Mouse (Mus musculus) heart, adult 2 months (tissue): ENCODE results near the gene Pdx1.

Source experiments
- CTCF ChIP-seq: fragments of 200-600 bp; IDR thresholded peaks from 2 replicates; pipeline ENCODE4 v1.8.1; 2022; ENCODE audit warnings: antibody characterized with exemption, mild to moderate bottlenecking, moderate library complexity
- EP300 ChIP-seq: fragments of 200-500 bp; IDR thresholded peaks from 2 replicates; pipeline ENCODE4 v1.6.1; 2011; ENCODE audit warnings: low read depth, low read length, control low read depth; ENCODE audit not compliant: insufficient read depth
- POLR2A ChIP-seq: fragments of 200-500 bp; IDR thresholded peaks from 2 replicates; pipeline ENCODE4 v1.6.1; 2011; ENCODE audit warnings: mild to moderate bottlenecking, low read depth, low read length, control low read depth; ENCODE audit not compliant: insufficient read depth

GRCm38 (mm10) chr5:147267434-147267833 lies 2.3 kb upstream of the Pdx1 start:
- TF ChIP-seq CTCF, result no peak
- TF ChIP-seq POLR2A, result no peak
- no peak for TF ChIP-seq EP300
